Mouse (Mus musculus): ENCODE data around the gene Cry2. TPM values are rescaled to one million over a fixed set of nuclear protein-coding genes. Genes with fewer than 3 reads are reported as not detected.

Cry2 gene
- polyA plus RNA-seq, 1 experiment from 2014 or later = 17.7 TPM

DNA sequence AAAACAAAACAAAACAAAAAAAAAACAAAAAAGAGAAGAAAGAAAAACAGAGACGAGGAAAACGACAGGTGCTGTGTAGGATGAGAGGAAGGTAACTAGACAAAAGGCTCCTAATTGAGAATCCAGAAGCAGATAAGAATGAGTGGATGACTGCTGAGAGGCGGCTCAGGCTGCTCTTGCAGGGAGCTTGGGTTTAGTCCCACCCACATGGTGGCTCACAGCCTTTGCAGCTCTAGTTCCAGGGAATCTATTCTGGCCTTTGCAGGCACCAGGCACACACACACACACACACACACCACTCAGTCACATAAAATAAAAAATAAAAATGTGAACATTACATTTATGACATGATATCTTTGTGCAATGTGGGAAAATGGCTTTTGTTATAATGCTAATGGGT lies 4.7 kb upstream of the Cry2 start:
- Histone ChIP-seq H3K4me2 (no peak overlapping the region), H3K36me3 (ENCODE audit: control insufficient read depth, insufficient read depth, low read length) (no peaks in the 10 kb centered on the region), H3K27me3 (ENCODE audit: control insufficient read depth, insufficient read depth, low read length) (no peaks in the 10 kb centered on the region), H3K4me3 (ENCODE audit: low read depth, low read length) (no peak overlapping the region), H3K9ac (ENCODE audit: low read depth, low read length) (no peak overlapping the region), H3K9me3 (replicated peaks; ENCODE audit: control insufficient read depth, low read length) (no peaks in the 10 kb centered on the region), H3K4me1 (ENCODE audit: control insufficient read depth, insufficient read depth, low read length) (peaks cover 8% of the 10 kb centered on the region), H3K27ac (ENCODE audit: low read depth, low read length) (no peak overlapping the region)
- 48% methylated on average over 3 of the region's 3 CpGs for WGBS (ENCODE audit: insufficient replicate concordance)
- no peak for ATAC-seq (replicated peaks; ENCODE audit: insufficient number of reproducible peaks, low FRiP score, low TSS enrichment)

DNA sequence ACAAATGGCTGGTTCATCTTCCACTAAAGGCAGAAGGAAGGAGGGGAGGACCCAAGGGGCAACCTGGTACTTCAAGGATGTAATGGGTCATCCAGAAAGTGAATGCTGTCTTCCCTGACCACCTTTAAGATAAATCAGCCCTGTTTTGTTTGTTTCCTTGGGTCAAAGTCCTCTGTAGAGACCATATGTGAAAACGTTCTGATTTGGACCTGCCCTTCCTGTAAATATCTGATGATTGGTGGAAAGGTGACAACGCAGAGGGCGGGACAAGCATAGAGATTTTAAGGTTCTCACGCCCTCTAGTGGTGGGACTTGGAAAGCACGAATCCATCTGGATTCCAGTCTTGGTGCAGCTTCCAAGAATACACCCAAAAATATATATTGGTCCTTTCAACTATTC lies 4.0 kb upstream of the Cry2 start:
- H3K36me3 ChIP-seq (ENCODE audit: control insufficient read depth, insufficient read depth, low read length) = no peaks in the 10 kb centered on the region
- 1% methylated on average over 5 of the region's 5 CpGs for WGBS (ENCODE audit: insufficient replicate concordance)
- ATAC-seq (replicated peaks; ENCODE audit: insufficient number of reproducible peaks, low FRiP score, low TSS enrichment) = no peak
- H3K27ac ChIP-seq (ENCODE audit: low read depth, low read length) = 0 out of 2 replicates have a peak overlapping the region, but pooled peaks have one; percentile 0
- H3K4me3 ChIP-seq (ENCODE audit: low read depth, low read length) = no peak overlapping the region
- no peaks in the 10 kb centered on the region for H3K9me3 ChIP-seq (replicated peaks; ENCODE audit: control insufficient read depth, low read length)
- peak overlapping the region; percentile 31 for H3K4me2 ChIP-seq
- H3K9ac ChIP-seq (ENCODE audit: low read depth, low read length) = no peak overlapping the region
- no peaks in the 10 kb centered on the region for H3K27me3 ChIP-seq (ENCODE audit: control insufficient read depth, insufficient read depth, low read length)
- peaks cover 10% of the 10 kb centered on the region for H3K4me1 ChIP-seq (ENCODE audit: control insufficient read depth, insufficient read depth, low read length)

DNA sequence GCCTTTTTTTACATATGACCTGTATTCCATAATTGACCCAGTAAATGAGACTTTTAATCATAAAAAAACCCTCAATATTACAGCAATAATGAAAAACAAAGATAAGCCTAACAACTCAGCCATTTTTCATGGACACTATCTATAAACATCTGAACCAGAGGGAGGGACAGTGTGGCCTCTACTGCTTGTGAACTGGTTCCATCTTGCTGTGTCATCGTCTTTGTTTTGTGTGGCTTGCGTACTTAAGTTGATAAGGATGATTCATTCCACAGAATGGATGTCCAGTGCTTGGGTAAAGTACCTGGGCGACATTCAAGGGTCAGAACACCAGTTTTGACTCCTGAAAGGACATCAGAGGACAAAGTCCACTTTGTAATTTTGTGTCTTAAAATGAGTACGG lies 3.5 kb upstream of the Cry2 start:
- no peak for ATAC-seq (replicated peaks; ENCODE audit: insufficient number of reproducible peaks, low FRiP score, low TSS enrichment)
- Histone ChIP-seq H3K27me3 (ENCODE audit: control insufficient read depth, insufficient read depth, low read length) (no peaks in the 10 kb centered on the region), H3K9ac (ENCODE audit: low read depth, low read length) (no peak overlapping the region), H3K4me2 (peak overlapping the region; percentile 31; the same call in 1 of the 2 replicates), H3K27ac (ENCODE audit: low read depth, low read length) (0 out of 2 replicates have a peak overlapping the region, but pooled peaks have one; percentile 0), H3K9me3 (replicated peaks; ENCODE audit: control insufficient read depth, low read length) (no peaks in the 10 kb centered on the region), H3K36me3 (ENCODE audit: control insufficient read depth, insufficient read depth, low read length) (no peaks in the 10 kb centered on the region), H3K4me1 (ENCODE audit: control insufficient read depth, insufficient read depth, low read length) (peaks cover 12% of the 10 kb centered on the region), H3K4me3 (ENCODE audit: low read depth, low read length) (no peak overlapping the region)
- WGBS (ENCODE audit: insufficient replicate concordance) = 61% methylated on average over 4 of the region's 4 CpGs

DNA sequence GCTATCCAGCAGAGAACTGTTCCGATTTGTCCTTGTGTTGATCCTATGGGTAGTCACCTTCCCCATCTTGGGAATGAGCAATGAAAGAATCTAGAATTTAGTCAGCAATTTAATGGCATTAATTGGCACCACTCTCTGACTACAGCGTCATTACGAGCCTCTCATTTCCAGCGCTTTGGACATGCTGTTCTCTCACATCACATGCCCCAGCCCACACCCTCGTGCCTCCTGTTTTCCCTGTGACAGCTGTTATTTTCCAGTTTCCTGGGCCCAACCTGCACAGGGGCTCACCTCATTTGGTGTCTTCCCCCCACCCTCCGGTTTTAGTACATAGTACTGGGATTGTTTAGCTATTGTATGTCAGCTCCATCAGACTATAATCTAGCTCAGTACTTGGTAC lies 1.2 kb upstream of the Cry2 start:
- no peaks in the 10 kb centered on the region for H3K36me3 ChIP-seq (ENCODE audit: control insufficient read depth, insufficient read depth, low read length)
- no peak overlapping the region for H3K27ac ChIP-seq (ENCODE audit: low read depth, low read length)
- peaks cover 28% of the 10 kb centered on the region for H3K4me1 ChIP-seq (ENCODE audit: control insufficient read depth, insufficient read depth, low read length)
- no peak overlapping the region for H3K4me2 ChIP-seq
- H3K9ac ChIP-seq (ENCODE audit: low read depth, low read length) = no peak overlapping the region
- no peak overlapping the region for H3K4me3 ChIP-seq (ENCODE audit: low read depth, low read length)
- 47% methylated on average over 6 of the region's 6 CpGs for WGBS (ENCODE audit: insufficient replicate concordance)
- H3K9me3 ChIP-seq (replicated peaks; ENCODE audit: control insufficient read depth, low read length) = no peaks in the 10 kb centered on the region
- no peaks in the 10 kb centered on the region for H3K27me3 ChIP-seq (ENCODE audit: control insufficient read depth, insufficient read depth, low read length)
- no peak for ATAC-seq (replicated peaks; ENCODE audit: insufficient number of reproducible peaks, low FRiP score, low TSS enrichment)

DNA sequence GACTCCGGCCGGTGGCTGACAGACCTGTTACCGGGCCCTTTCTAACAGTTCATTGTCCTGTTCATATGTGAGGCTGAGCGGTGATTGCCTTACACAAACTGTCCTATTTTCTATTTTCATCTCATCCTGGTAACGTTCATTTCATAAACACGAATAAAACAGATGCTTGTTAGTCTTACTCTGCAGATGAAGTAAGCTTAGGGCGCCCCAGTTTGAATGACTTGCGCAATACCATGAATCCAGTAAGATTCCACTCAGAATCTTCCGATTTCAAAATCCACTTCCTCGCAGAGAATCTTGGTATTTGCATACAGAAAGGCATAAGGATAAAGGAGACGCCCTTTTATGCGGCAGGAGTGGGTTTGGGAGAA lies 517 bp upstream of the Cry2 start:
- H3K4me3 ChIP-seq (ENCODE audit: low read depth, low read length) = peak overlapping the region; percentile 95
- H3K27me3 ChIP-seq (ENCODE audit: control insufficient read depth, insufficient read depth, low read length) = no peaks in the 10 kb centered on the region
- H3K27ac ChIP-seq (ENCODE audit: low read depth, low read length) = no peak overlapping the region
- 11% methylated on average over 12 of the region's 12 CpGs for WGBS (ENCODE audit: insufficient replicate concordance)
- H3K9me3 ChIP-seq (replicated peaks; ENCODE audit: control insufficient read depth, low read length) = no peaks in the 10 kb centered on the region
- no peak for ATAC-seq (replicated peaks; ENCODE audit: insufficient number of reproducible peaks, low FRiP score, low TSS enrichment)
- H3K36me3 ChIP-seq (ENCODE audit: control insufficient read depth, insufficient read depth, low read length) = no peaks in the 10 kb centered on the region
- peak overlapping the region; percentile 2 for H3K9ac ChIP-seq (ENCODE audit: low read depth, low read length)
- H3K4me2 ChIP-seq = peak overlapping the region; percentile 88
- peaks cover 32% of the 10 kb centered on the region for H3K4me1 ChIP-seq (ENCODE audit: control insufficient read depth, insufficient read depth, low read length)

DNA sequence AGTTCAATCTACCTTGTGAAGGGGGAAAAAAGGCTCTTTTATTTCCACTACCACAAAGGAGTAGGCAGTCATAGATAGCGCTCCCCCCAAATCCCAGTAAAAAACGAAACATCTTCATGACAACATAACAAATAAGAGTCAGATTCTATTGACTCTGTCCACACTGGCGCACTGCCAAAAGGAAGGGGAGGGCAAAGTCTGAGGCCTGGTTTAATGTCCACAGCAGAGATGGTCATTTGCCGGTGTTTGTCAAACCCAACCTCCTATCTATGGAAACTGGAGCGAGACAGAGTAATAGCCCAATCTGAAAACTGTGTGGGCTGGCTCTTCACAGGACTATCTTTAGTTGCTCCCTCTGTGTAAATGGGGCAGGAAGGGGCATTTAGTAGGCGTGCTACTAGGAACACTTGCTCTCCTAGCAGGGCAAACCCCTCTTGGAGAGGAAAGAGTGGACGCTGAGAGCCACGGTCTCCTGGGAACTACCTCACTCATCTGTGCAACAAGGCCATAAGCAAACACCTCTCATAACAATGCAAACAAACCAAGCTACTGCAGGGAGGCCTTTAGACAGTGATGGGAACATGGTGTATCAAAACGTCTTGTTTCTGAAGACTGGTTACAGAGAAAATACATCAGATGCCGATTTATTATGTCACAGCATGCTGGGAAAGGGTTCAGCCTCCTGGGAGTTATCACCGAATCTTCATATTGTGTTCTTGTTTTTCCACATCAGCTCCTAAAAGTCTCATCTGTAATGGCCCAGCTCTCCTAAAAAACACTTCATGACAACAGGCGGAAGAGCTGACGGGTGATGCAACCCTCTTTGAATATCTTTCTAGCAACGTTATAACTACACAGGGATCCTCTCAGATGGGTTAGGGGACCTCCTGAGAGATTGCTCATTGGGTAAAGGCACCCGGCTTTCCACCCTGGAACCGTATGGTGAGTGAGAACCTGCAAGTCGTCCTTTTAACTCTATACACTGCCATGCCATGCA lies 1.2 kb downstream of the Cry2 start:
- ATAC-seq (replicated peaks; ENCODE audit: insufficient number of reproducible peaks, low FRiP score, low TSS enrichment) = no peak
- Histone ChIP-seq H3K4me2 (peak overlapping the region; percentile 88), H3K9ac (ENCODE audit: low read depth, low read length) (peak overlapping the region; percentile 85), H3K27ac (ENCODE audit: low read depth, low read length) (no peak overlapping the region), H3K36me3 (ENCODE audit: control insufficient read depth, insufficient read depth, low read length) (no peaks in the 10 kb centered on the region), H3K4me1 (ENCODE audit: control insufficient read depth, insufficient read depth, low read length) (peaks cover 37% of the 10 kb centered on the region), H3K9me3 (replicated peaks; ENCODE audit: control insufficient read depth, low read length) (no peaks in the 10 kb centered on the region), H3K27me3 (ENCODE audit: control insufficient read depth, insufficient read depth, low read length) (no peaks in the 10 kb centered on the region), H3K4me3 (ENCODE audit: low read depth, low read length) (peak overlapping the region; percentile 95)
- 47% methylated on average over 17 of the region's 17 CpGs for WGBS (ENCODE audit: insufficient replicate concordance)

DNA sequence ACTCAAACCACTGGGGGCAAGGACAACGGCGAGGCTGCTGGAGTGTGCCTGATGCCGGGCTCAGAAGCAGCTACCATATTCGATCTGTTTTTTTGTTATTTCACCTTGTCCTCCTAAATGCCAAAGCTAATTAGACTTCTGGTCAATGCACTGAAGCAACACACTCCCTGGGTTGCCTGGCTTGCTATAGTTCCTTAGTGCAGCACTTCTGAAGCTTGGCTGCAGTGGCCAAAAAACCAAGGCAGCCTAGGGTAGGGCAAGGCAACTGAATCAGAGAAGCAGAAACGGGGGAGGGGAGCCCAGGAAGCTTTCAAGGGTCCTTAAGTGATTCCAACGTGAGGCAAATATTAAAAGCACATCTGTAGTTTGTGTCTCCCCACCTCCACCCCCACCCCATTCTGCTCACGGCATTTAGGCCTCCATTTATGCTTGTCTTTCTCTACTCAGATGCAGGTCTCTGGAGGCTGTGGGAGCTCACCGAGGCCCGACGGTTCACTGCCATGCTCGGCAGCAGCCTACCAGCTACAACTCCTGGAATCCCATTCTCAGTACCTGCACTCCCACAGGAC lies 2.1 kb downstream of the Cry2 start:
- peak overlapping the region; percentile 95 for H3K4me3 ChIP-seq (ENCODE audit: low read depth, low read length)

DNA sequence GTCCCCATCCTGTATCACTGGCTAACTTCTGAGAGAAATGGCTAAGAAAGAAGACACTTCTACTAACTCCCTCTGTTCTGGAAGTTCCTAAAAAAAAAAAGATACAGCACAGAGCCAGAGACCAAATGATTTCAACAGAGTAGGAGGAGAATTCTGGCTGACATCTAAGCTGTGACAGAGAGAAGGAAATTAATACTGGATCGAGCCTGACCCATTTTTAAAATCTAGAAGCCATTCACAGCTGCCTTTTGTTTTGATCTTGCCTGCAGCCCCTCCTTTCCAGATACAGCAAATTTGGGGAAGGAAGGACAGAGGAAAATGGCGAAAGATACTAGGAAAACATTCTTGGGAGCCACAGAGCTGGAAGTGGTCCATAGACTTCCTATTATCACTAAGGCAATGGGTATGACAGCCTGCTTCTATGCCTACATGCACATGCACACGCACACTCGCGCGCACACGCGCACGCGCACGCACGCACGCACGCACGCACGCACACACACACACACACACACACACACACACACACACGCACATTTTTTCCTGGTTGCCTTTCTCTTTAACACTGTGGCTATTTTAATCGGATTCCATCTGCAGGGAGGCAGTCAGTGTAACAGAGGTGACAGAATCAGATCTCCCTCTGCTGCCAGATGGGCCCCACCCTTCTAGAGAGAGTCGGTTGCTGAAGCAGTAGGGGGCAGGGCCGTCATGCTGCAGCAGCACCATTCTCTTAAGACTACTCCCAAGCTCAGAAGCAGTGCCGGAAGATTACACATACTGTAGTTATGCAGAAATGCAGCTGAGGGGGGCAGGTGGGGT lies 2.9 kb downstream of the Cry2 start:
- H3K9me3 ChIP-seq (replicated peaks; ENCODE audit: control insufficient read depth, low read length) = no peaks in the 10 kb centered on the region
- H3K4me2 ChIP-seq = peak overlapping the region; percentile 88
- no peaks in the 10 kb centered on the region for H3K36me3 ChIP-seq (ENCODE audit: control insufficient read depth, insufficient read depth, low read length)
- 46% methylated on average over 21 of the region's 21 CpGs for WGBS (ENCODE audit: insufficient replicate concordance)
- peak overlapping the region; percentile 63; the same call in 1 of the 2 replicates for H3K27ac ChIP-seq (ENCODE audit: low read depth, low read length)
- peak overlapping the region; percentile 61; the same call in 1 of the 2 replicates for H3K9ac ChIP-seq (ENCODE audit: low read depth, low read length)
- ATAC-seq (replicated peaks; ENCODE audit: insufficient number of reproducible peaks, low FRiP score, low TSS enrichment) = peak; percentile 48; the same call in 1 of the 2 replicates
- no peaks in the 10 kb centered on the region for H3K27me3 ChIP-seq (ENCODE audit: control insufficient read depth, insufficient read depth, low read length)
- peaks cover 41% of the 10 kb centered on the region for H3K4me1 ChIP-seq (ENCODE audit: control insufficient read depth, insufficient read depth, low read length)
- peak overlapping the region; percentile 23 for H3K4me3 ChIP-seq (ENCODE audit: low read depth, low read length)

More for the DNA sequence above, 2.1 kb downstream of the Cry2 start:
- peaks cover 37% of the 10 kb centered on the region for H3K4me1 ChIP-seq (ENCODE audit: control insufficient read depth, insufficient read depth, low read length)
- H3K9ac ChIP-seq (ENCODE audit: low read depth, low read length) = peak overlapping the region; percentile 61; the same call in 1 of the 2 replicates
- H3K36me3 ChIP-seq (ENCODE audit: control insufficient read depth, insufficient read depth, low read length) = no peaks in the 10 kb centered on the region
- H3K9me3 ChIP-seq (replicated peaks; ENCODE audit: control insufficient read depth, low read length) = no peaks in the 10 kb centered on the region
- 33% methylated on average over 11 of the region's 11 CpGs for WGBS (ENCODE audit: insufficient replicate concordance)
- no peaks in the 10 kb centered on the region for H3K27me3 ChIP-seq (ENCODE audit: control insufficient read depth, insufficient read depth, low read length)
- peak overlapping the region; percentile 88 for H3K4me2 ChIP-seq
- ATAC-seq (replicated peaks; ENCODE audit: insufficient number of reproducible peaks, low FRiP score, low TSS enrichment) = no peak
- peak overlapping the region; percentile 63 for H3K27ac ChIP-seq (ENCODE audit: low read depth, low read length)
